Mouse (Mus musculus): ENCODE data around the gene Zfp605. TPM values are rescaled to one million over a fixed set of nuclear protein-coding genes. Genes with fewer than 3 reads are reported as not detected.
A peak's percentile ranks its signal among the peaks of the same experiment; 100 is the strongest.
"Not testable (repeated sequence)": the region's sequence is repeated elsewhere in the genome, so short reads cannot be mapped to it uniquely, and the experiment has no call there.

The Zfp605 gene
- 2.6 and 3.0 TPM in 2 replicates for polyA plus RNA-seq (2015; fragmentation: Nextera tagmentation; extraction: Ambion mirVana)

DNA sequence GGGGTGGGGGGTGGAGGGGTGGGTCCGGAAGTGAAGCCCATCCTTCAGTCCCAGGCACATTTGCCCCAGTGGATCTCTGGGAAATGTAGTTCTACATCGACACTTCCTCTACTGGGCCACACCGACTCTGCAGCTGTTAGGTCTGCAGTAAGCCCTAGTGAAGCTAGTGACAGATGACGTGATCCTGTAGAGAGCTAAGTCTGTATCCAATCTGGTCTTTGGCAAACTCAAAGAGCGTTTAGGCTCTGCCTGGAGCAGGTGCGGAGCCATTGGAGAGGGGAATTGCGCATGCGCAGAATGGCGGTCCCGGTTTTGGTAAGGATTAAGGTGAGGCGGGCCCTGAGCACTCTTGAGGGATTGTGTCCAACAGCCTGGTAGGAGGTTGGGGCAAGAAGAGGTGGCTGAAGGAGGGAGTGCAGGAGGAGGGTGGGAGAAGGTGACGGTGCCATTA is at the start of gene Zfp605:
Gene Zfp605 (plus strand): TSS at position 102 of the 451 bp plus-strand sequence.
- H3K4me1 ChIP-seq (ENCODE audit: insufficient read depth, low read depth, low read length) = peaks cover 6% of the 10 kb centered on the region
- DNase-seq (ENCODE audit: low spot score) (peak; percentile 85), ATAC-seq (peak; percentile 18)
- under 1% methylated on average over 12 of the region's 12 CpGs for WGBS
- H3K9ac ChIP-seq (replicated peaks; ENCODE audit: low read depth) = 0 out of 2 replicates have a peak within 1 kb of the TSS, but pooled peaks have one; percentile 32
- no peaks in the 10 kb centered on the region for H3K27me3 ChIP-seq (replicated peaks; ENCODE audit: insufficient read depth, low read length)
- peak within 1 kb of the TSS; percentile 63 for H3K4me3 ChIP-seq (ENCODE audit: low read depth, low read length)
- H3K27ac ChIP-seq (ENCODE audit: low read length) = peak within 1 kb of the TSS; percentile 66
- H3K9me3 ChIP-seq (ENCODE audit: low read length) = no peaks in the 10 kb centered on the region
- H3K36me3 ChIP-seq (ENCODE audit: insufficient read depth, low read length) = peaks cover 2% of the 10 kb centered on the region; the same call in 1 of the 2 replicates
- H3K4me2 ChIP-seq (replicated peaks; ENCODE audit: low read depth, low read length) = peak within 1 kb of the TSS; percentile 68
- TF ChIP-seq EP300 (IDR thresholded peaks at IDR 0.05) = no peak
- no peak for TF ChIP-seq CTCF (IDR thresholded peaks at IDR 0.05)

DNA sequence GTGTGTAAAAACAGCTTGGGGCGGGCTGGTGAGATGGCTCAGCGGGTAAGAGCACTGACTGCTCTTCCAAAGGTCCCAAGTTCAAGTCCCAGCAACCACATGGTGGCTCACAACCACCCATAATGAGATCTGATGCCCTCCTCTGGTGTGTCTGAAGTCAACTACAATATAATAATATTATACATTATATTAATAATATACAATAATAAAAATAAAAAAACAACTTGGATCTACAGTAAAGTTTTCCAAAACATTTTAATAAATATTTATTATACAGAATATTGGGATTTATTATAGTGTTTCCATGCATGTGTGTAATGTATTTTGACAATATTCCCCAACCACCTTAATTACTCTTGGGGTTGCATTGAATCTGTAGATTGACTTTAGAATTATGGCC is 37.5 kb upstream of the Zfp605 start, which contains the start of gene Gm17655:
Gene Gm17655 (minus strand): TSS at position 101 of the 400 bp plus-strand sequence.
- not testable (repeated sequence) for H3K4me3 ChIP-seq (ENCODE audit: low read depth, low read length); H3K4me1 ChIP-seq (ENCODE audit: insufficient read depth, low read depth, low read length); H3K9ac ChIP-seq (replicated peaks; ENCODE audit: low read depth); H3K27ac ChIP-seq (ENCODE audit: low read length); DNase-seq (ENCODE audit: low spot score); H3K36me3 ChIP-seq (ENCODE audit: insufficient read depth, low read length); H3K9me3 ChIP-seq (ENCODE audit: low read length); H3K4me2 ChIP-seq (replicated peaks; ENCODE audit: low read depth, low read length); H3K27me3 ChIP-seq (replicated peaks; ENCODE audit: insufficient read depth, low read length); ATAC-seq
- 62% methylated on average over 2 of the region's 2 CpGs for WGBS

DNA sequence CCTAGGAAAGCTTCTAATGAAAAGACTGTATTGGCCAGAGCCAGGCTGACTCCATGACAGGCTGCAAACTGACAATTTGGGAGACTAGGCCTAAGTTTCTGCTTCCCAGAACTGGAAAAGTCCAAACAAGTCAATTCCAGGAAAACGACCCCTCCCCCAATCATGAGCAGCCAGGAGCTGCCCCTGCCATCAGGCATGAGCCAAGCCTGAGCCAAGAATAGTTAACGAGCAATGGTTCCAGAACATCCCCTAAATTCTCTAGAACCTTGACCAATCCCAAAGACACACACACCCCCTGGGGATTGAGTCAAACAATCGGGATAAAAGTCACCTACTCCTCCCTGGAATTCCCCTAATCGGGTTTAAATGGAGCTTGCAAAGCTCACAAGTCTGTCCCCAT is 26.9 kb upstream of the Zfp605 start:
- Histone ChIP-seq H3K36me3 (ENCODE audit: insufficient read depth, low read length) (no peaks in the 10 kb centered on the region), H3K9ac (replicated peaks; ENCODE audit: low read depth) (no peak overlapping the region), H3K27ac (ENCODE audit: low read length) (no peak overlapping the region), H3K27me3 (replicated peaks; ENCODE audit: insufficient read depth, low read length) (no peaks in the 10 kb centered on the region), H3K9me3 (ENCODE audit: low read length) (peaks cover 8% of the 10 kb centered on the region), H3K4me1 (ENCODE audit: insufficient read depth, low read depth, low read length) (no peaks in the 10 kb centered on the region), H3K4me2 (replicated peaks; ENCODE audit: low read depth, low read length) (no peak overlapping the region), H3K4me3 (ENCODE audit: low read depth, low read length) (no peak overlapping the region)
- TF ChIP-seq EP300 (IDR thresholded peaks at IDR 0.05) = no peak
- no peak for TF ChIP-seq CTCF (IDR thresholded peaks at IDR 0.05)
- no peak for DNase-seq (ENCODE audit: low spot score)
- ATAC-seq = no peak
- WGBS = 79% methylated on average over 4 of the region's 4 CpGs

DNA sequence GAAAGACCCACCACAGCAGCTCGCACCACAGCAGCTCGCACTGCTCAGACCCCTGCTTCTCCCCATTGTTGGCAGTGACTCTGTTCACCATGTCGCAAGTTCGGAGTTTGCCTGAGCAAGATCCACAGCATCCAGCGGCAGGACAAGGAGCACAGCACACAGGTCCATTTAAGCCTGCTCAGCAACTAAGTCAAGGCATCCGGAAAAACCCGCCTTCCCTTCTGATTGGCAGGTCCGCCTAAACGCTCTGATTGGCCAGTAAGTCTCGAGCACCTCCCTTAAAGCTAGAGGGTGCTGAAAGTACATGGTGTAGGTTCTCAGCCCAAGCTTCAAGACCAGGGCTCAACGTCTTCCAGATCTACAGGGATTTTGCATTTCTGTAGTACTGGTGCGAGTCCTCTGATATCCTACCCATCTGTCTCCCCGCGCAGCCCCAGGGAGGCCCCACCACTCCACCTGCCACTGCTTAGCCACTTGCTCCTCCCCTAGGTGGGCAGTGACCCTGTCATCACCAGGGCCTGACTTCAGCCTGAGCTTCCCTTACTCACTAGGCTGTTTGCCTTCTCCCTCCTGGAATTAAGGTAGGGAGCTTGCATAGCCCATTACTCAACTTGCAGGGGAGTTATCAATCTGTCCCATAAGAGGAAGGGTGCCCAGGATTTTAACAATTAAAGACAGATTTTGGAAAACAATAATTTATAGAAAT is 23.6 kb upstream of the Zfp605 start:
- no peaks in the 10 kb centered on the region for H3K9me3 ChIP-seq (ENCODE audit: low read length)
- DNase-seq (ENCODE audit: low spot score) = no peak
- H3K27ac ChIP-seq (ENCODE audit: low read length) = no peak overlapping the region
- no peaks in the 10 kb centered on the region for H3K4me1 ChIP-seq (ENCODE audit: insufficient read depth, low read depth, low read length)
- no peak for TF ChIP-seq CTCF (IDR thresholded peaks at IDR 0.05)
- TF ChIP-seq EP300 (IDR thresholded peaks at IDR 0.05) = no peak
- ATAC-seq = no peak
- H3K4me3 ChIP-seq (ENCODE audit: low read depth, low read length) = no peak overlapping the region
- H3K9ac ChIP-seq (replicated peaks; ENCODE audit: low read depth) = no peak overlapping the region
- H3K27me3 ChIP-seq (replicated peaks; ENCODE audit: insufficient read depth, low read length) = no peaks in the 10 kb centered on the region
- no peak overlapping the region for H3K4me2 ChIP-seq (replicated peaks; ENCODE audit: low read depth, low read length)
- no peaks in the 10 kb centered on the region for H3K36me3 ChIP-seq (ENCODE audit: insufficient read depth, low read length)
- WGBS = 34% methylated on average over 14 of the region's 14 CpGs

DNA sequence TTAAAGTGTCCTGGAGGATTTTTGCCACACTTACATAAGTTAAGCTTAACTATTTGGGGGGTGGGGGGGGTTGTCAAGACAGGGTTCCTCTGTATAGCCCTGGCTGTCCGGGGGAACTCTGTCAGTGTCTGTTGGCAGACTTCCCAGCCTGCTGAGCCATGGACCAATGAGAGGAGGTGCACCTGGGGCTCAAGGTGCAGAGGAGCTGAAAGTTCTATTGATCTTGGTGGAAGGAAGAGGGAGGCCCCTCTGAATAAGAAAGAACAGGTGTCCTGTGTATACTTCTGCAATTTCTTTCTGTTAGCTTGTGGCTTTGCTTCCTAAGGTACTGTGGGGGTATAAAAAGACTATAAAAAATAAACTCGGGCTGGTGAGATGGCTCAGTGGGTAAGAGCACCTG is 18.3 kb upstream of the Zfp605 start:
- Histone ChIP-seq H3K36me3 (ENCODE audit: insufficient read depth, low read length) (no peaks in the 10 kb centered on the region), H3K9ac (replicated peaks; ENCODE audit: low read depth) (no peak overlapping the region), H3K4me3 (ENCODE audit: low read depth, low read length) (no peak overlapping the region), H3K27ac (ENCODE audit: low read length) (no peak overlapping the region), H3K27me3 (replicated peaks; ENCODE audit: insufficient read depth, low read length) (no peaks in the 10 kb centered on the region), H3K4me2 (replicated peaks; ENCODE audit: low read depth, low read length) (no peak overlapping the region), H3K4me1 (ENCODE audit: insufficient read depth, low read depth, low read length) (no peaks in the 10 kb centered on the region), H3K9me3 (ENCODE audit: low read length) (no peaks in the 10 kb centered on the region)
- WGBS = 36% methylated on average over 2 of the region's 2 CpGs
- no peak for TF ChIP-seq CTCF (IDR thresholded peaks at IDR 0.05)
- no peak for TF ChIP-seq EP300 (IDR thresholded peaks at IDR 0.05)
- ATAC-seq (no peak), DNase-seq (ENCODE audit: low spot score) (no peak)

DNA sequence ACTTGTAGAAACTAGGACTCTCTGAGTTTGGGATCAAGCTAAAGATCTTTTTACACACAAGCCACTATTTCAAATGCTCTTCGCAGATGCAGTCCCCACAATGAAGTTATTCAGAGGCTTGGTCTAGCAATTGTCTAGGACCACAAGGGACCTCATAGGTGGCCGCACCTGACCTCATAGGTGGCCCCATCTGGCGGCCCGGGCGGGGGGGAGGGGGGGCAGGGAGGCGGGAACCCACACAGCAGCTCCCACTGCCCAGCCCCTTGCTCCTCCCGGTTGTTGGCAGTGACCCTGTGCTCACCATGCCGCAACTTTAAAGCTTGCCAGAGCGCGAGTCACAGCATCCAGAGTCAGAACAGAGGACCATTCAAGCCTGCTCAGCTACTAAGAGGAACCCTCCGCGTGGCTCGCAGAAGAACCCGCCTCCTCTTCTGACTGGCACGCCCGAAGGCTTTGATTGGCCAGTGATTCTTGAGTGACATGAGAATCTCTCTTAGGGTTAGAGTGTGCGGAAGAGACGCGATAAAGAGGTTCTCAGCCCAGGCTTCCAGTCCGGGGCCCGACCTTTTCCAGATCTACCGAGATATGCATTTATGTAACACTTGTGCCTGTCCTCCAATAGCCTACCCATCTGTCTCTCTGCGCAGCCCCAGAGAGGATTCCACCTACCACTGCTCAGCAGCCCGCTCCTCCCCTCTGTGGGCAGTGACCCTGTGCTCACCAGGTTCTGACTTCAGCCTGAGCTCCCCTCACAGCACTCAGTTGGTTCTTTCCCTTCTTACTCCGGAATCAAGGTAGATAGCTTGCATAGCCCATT is 15.7 kb upstream of the Zfp605 start, which contains the start of gene Gm35315:
Gene Gm35315 (minus strand): TSS at position 391 of the 817 bp plus-strand sequence.
- Histone ChIP-seq H3K4me2 (replicated peaks; ENCODE audit: low read depth, low read length) (peak within 1 kb of the TSS; percentile 72), H3K9me3 (ENCODE audit: low read length) (no peaks in the 10 kb centered on the region), H3K27ac (ENCODE audit: low read length) (peak within 1 kb of the TSS; percentile 74), H3K9ac (replicated peaks; ENCODE audit: low read depth) (peak within 1 kb of the TSS; percentile 43; the same call in 1 of the 2 replicates), H3K27me3 (replicated peaks; ENCODE audit: insufficient read depth, low read length) (no peaks in the 10 kb centered on the region), H3K36me3 (ENCODE audit: insufficient read depth, low read length) (no peaks in the 10 kb centered on the region), H3K4me1 (ENCODE audit: insufficient read depth, low read depth, low read length) (no peaks in the 10 kb centered on the region), H3K4me3 (ENCODE audit: low read depth, low read length) (peak within 1 kb of the TSS; percentile 50)
- WGBS = 2% methylated on average over 25 of the region's 25 CpGs
- TF ChIP-seq EP300 (IDR thresholded peaks at IDR 0.05) (no peak), CTCF (IDR thresholded peaks at IDR 0.05) (no peak)
- DNase-seq (ENCODE audit: low spot score) (peak; percentile 95), ATAC-seq (peak; percentile 96)

Data from lung, postnatal 0 days (tissue).